Comparison of ENCODE assay signal across 8 mouse cellular contexts in the genomic region with DNA sequence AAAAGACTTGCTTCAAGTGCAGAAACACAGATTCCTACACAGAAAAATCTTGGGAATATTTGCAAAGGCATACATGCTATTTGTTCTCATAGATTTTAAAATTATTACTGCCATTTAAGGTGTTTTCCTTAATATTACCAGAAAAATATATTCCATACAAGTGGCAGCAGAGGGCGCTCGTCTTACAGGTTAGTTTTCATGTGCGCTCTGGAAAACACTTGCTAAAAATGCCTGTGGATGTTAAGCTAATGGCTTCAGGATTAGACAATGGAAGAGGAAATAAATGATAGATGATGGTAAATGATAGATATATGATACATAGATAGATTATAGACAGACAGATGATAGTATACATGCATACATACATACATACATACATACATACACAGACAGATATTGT. TPM values are rescaled to one million over a fixed set of nuclear protein-coding genes. Genes with fewer than 3 reads are reported as not detected.
DNase-seq lines count a peak whose midpoint lies in the region; ATAC-seq and TF ChIP-seq lines count a peak whose summit lies in the region.

No protein-coding gene starts in this region.

- no peak overlapping the region for H3K27ac ChIP-seq in hindbrain, embryonic 11.5 days (ENCODE audit: low read depth, low read length)
- H3K27ac ChIP-seq in hindbrain, embryonic 12.5 days = no peak overlapping the region

- H3K27me3 ChIP-seq in hindbrain, embryonic 11.5 days (ENCODE audit: control insufficient read depth, insufficient read depth, low read length) = no peaks in the 10 kb centered on the region
- 0 out of 2 replicates have a peak, but pooled peaks cover 4% of the 10 kb centered on the region for H3K27me3 ChIP-seq in hindbrain, embryonic 12.5 days
- peaks cover 12% of the 10 kb centered on the region for H3K27me3 ChIP-seq in Patski

- H3K36me3 ChIP-seq in hindbrain, embryonic 11.5 days (ENCODE audit: control insufficient read depth, insufficient read depth, low read length) = no peaks in the 10 kb centered on the region
- H3K36me3 ChIP-seq in hindbrain, embryonic 12.5 days = no peaks in the 10 kb centered on the region

- POLR2A ChIA-PET in Patski (lab: Charles Lee) = interaction anchor here (1.0 kb wide), 1 partner anchor 86 kb away, joined by 3 read pairs; no protein-coding TSS in a partner anchor

- intact Hi-C loops in left cerebral cortex, postnatal 4 days (cut with DNase I) = loop anchor here (2.0 kb wide), 1 partner anchor 115 kb away; no protein-coding TSS in a partner anchor

- peak; percentile 65 for TF ChIP-seq CTCF in Patski (IDR thresholded peaks at IDR 0.05)

- 4% methylated on average over 3 of the region's 3 CpGs for WGBS in hindbrain, embryonic 11.5 days
- 3% methylated on average over 3 of the region's 3 CpGs for WGBS in hindbrain, embryonic 12.5 days

- H3K4me1 ChIP-seq in hindbrain, embryonic 11.5 days (replicated peaks; ENCODE audit: control insufficient read depth, insufficient read depth, low read length) = no peaks in the 10 kb centered on the region
- H3K4me1 ChIP-seq in hindbrain, embryonic 12.5 days = no peaks in the 10 kb centered on the region

- in situ Hi-C loops in Patski (cut with MboI; ENCODE audit: low pct_unique_long_range_greater_than_20kb) = no loop called here

- H3K9me3 ChIP-seq in hindbrain, embryonic 11.5 days (ENCODE audit: control insufficient read depth, low read length) = no peaks in the 10 kb centered on the region
- no peaks in the 10 kb centered on the region for H3K9me3 ChIP-seq in hindbrain, embryonic 12.5 days (replicated peaks)

- ATAC-seq in hindbrain, embryonic 11.5 days (ENCODE audit: low FRiP score) = no peak
- ATAC-seq in hindbrain, embryonic 12.5 days (ENCODE audit: low FRiP score) = no peak
- no peak for ATAC-seq in Patski
- no peak for ATAC-seq in megakaryocyte-erythroid progenitor cell, adult 5-6 weeks (replicated peaks; ENCODE audit: low FRiP score, low TSS enrichment, poor library complexity, severe bottlenecking)

- no peak overlapping the region for H3K4me2 ChIP-seq in hindbrain, embryonic 11.5 days (replicated peaks; ENCODE audit: low read depth, low read length)
- H3K4me2 ChIP-seq in hindbrain, embryonic 12.5 days (replicated peaks) = no peak overlapping the region

- peak; percentile 81 for DNase-seq in hindbrain, embryonic 11.5 days (ENCODE audit: low spot score)
- peak; percentile 81 for DNase-seq in 3T3-L1 (ENCODE audit: low read depth, low spot score)
- DNase-seq in Patski (ENCODE audit: low read depth, low spot score) = no peak
- DNase-seq in embryo, embryonic 10.5 days (ENCODE audit: low spot score) = peak; percentile 87
- DNase-seq in left cerebral cortex, postnatal 4 days = peak; percentile 73
- peak; percentile 4 for DNase-seq in retina, adult 2 months (ENCODE audit: low read depth, low spot score)

- no peak overlapping the region for H3K4me3 ChIP-seq in hindbrain, embryonic 11.5 days (ENCODE audit: low read depth, low read length)
- no peak overlapping the region for H3K4me3 ChIP-seq in hindbrain, embryonic 12.5 days

- no peak overlapping the region for H3K9ac ChIP-seq in hindbrain, embryonic 11.5 days (ENCODE audit: low read depth, low read length)
- no peak overlapping the region for H3K9ac ChIP-seq in hindbrain, embryonic 12.5 days

- CTCF ChIA-PET in Patski (lab: Charles Lee) = interaction anchor here (0.8 to 4.1 kb wide), 14 partner anchors 8 to 203 kb away, joined by 3 to 44 read pairs (median 3); partner anchors contain the start of gene Plekha8

RNA-seq across cellular contexts. Expression of gene Wipf3, which starts 37.6 kb away (rescaled TPM):
- polyA plus RNA-seq in hindbrain, embryonic 11.5 days (2014; fragmentation: Nextera tagmentation; extraction: Ambion mirVana) = 0.63 and 0.83 TPM in 2 replicates
- polyA plus RNA-seq in hindbrain, embryonic 12.5 days (2016; fragmentation: Nextera tagmentation; extraction: Ambion mirVana) = 1.5 and 1.7 TPM in 2 replicates
- 4.5 TPM for polyA plus RNA-seq in Patski (2021)
- 10 to 100 TPM; 21.9 to 22.6 TPM for total RNA-seq in left cerebral cortex, postnatal 4 days (2021)
- total RNA-seq in megakaryocyte-erythroid progenitor cell, adult 5-6 weeks (2014; fragmentation: Nextera tagmentation) = not detected in 2 replicates
- total RNA-seq in megakaryocyte-erythroid progenitor cell, adult 5-6 weeks (2017) = not detected in 2 replicates
